22 mouse cellular contexts compared by ENCODE assay signal in genomic region chr6:126718423-126719087, GRCm38 (mm10).
"Had no signal": no experiment of that assay in that cellular context is flagged by ENCODE, and none has a peak within 500 bp of the region (broad histone marks: within the 10 kb centered on the region; RNA-seq: fewer than 3 reads in every experiment).

No protein-coding gene starts in this region.

- H3K27ac ChIP-seq: kidney, postnatal 0 days; limb, embryonic 12.5 days; liver, embryonic 12.5 days; liver, embryonic 15.5 days; lung, embryonic 15.5 days; midbrain, embryonic 10.5 days; neural tube, embryonic 12.5 days; neural tube, embryonic 15.5 days; stomach, embryonic 15.5 days had no signal

- ATAC-seq: intestine, postnatal 0 days; liver, embryonic 12.5 days had no signal

- H3K36me3 ChIP-seq: limb, embryonic 12.5 days; liver, embryonic 12.5 days; liver, embryonic 15.5 days; lung, embryonic 15.5 days; midbrain, embryonic 10.5 days; neural tube, embryonic 12.5 days; stomach, embryonic 15.5 days had no signal

- H3K4me2 ChIP-seq: limb, embryonic 12.5 days; liver, embryonic 12.5 days; liver, embryonic 15.5 days; lung, embryonic 15.5 days; neural tube, embryonic 12.5 days; neural tube, embryonic 15.5 days; stomach, embryonic 15.5 days had no signal

- H3K4me3 ChIP-seq: limb, embryonic 12.5 days; liver, embryonic 12.5 days; liver, embryonic 15.5 days; lung, embryonic 15.5 days; megakaryocyte, embryonic 14.5 days; midbrain, embryonic 10.5 days; neural tube, embryonic 12.5 days; neural tube, embryonic 15.5 days; stomach, embryonic 15.5 days had no signal

- H3K4me1 ChIP-seq: limb, embryonic 12.5 days; liver, embryonic 12.5 days; liver, embryonic 15.5 days; lung, embryonic 15.5 days; megakaryocyte, embryonic 14.5 days; midbrain, embryonic 10.5 days; neural tube, embryonic 12.5 days; neural tube, embryonic 15.5 days; stomach, embryonic 15.5 days had no signal

- H3K9ac ChIP-seq: limb, embryonic 12.5 days; liver, embryonic 12.5 days; liver, embryonic 15.5 days; lung, embryonic 15.5 days; neural tube, embryonic 12.5 days; neural tube, embryonic 15.5 days; stomach, embryonic 15.5 days had no signal

- DNase-seq: kidney, adult 2 months; kidney, postnatal 25 days; liver; lung, adult 18-20 months; lung, postnatal 10 days; lung, postnatal 36 days; midbrain, embryonic 14.5 days; right cerebral cortex, adult 18-20 months; right cerebral cortex, postnatal 25 days; spleen, adult 18-20 months; thymus, postnatal 36 days had no signal

- H3K27me3 ChIP-seq: limb, embryonic 12.5 days; liver, embryonic 15.5 days; lung, embryonic 15.5 days; neural tube, embryonic 12.5 days; neural tube, embryonic 15.5 days; stomach, embryonic 15.5 days had no signal

- H3K9me3 ChIP-seq: limb, embryonic 12.5 days; liver, embryonic 12.5 days; liver, embryonic 15.5 days; lung, embryonic 15.5 days; megakaryocyte, embryonic 14.5 days; midbrain, embryonic 10.5 days; neural tube, embryonic 12.5 days; neural tube, embryonic 15.5 days; stomach, embryonic 15.5 days had no signal
